Mouse (Mus musculus) MN1 (cell line): ENCODE results near the gene Gm44965.

Experiments
- DNase-seq: peaks from one replicate; pipeline ENCODE4 v3.0.0-alpha.2; 2016; ENCODE audit warnings: low spot score

Gm44965 gene

DNA sequence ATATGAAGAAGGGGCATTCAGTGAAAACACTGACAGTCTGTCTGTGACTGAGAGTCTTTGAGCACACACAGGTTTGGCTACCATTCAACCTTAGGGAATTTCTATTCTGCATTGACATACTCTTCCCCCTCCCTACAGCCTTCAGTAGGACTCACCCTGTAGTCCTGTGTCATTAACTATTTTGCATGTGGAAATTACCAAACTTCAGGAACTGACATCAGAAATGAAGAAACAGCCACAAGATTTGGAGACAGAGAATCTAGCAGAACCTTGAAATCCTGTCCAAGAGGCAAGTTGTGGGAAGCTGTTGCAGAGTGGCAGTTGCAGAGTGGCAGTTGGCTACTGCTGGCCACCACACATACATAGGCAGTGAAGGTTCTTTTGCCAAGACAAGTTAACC is 74.3 kb downstream of the Gm44965 start:
- DNase-seq: no peak
